Mouse (Mus musculus) urinary bladder, postnatal 4 days (tissue): ENCODE data around the gene Slc32a1.

ENCODE experiments used
- DNase-seq, 2 experiments: peaks; one replicate each; pipeline ENCODE4 v3.0.0; 2021 to 2022; ENCODE audit warnings: low spot score in 2 of 2

The Slc32a1 gene

DNA sequence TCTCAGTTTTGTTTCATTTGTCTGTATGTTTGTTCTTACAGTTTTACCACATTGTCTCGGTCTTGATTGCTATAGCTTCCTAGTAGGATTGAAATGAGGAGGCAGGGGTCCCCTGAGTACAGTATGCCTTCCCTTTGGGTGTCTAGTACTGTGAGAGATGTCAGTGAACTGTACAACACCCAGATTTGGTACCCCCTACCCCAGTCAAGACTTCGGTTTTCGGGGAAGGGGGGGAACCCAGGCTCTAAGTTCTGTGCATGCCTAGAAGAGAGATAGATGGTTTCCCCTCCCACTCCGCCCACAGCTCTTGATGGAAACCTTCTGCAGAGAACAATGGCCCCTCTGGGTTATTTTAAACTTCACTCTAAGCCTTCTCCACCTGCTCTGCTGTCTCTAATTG is 54.5 kb downstream of the Slc32a1 start, which contains the start of gene Ppp1r16b:
Ppp1r16b (plus strand) TSS at position 301 of the 400 bp plus-strand sequence.
- no peak for DNase-seq
